Mouse (Mus musculus) neural tube, embryonic 11.5 days (tissue): Measurements from ENCODE around the gene 4921507P07Rik. TPM values are rescaled to one million over a fixed set of nuclear protein-coding genes. Genes with fewer than 3 reads are reported as not detected.
"Not testable (repeated sequence)": the region's sequence is repeated elsewhere in the genome, so short reads cannot be mapped to it uniquely, and the experiment has no call there.

Experiments
- ATAC-seq: fragments of 200-750 bp; cut with Nextera tagmentation; 2 replicates; pipeline ENCODE4 v1.8.0; 2017; ENCODE audit warnings: moderate number of reproducible peaks, mild to moderate bottlenecking, moderate TSS enrichment, moderate library complexity; ENCODE audit not compliant: insufficient read depth, low FRiP score, low TSS enrichment
- DNase-seq: peaks from one replicate; pipeline ENCODE4 v3.0.0-alpha.2; 2015; ENCODE audit warnings: low spot score
- H3K27ac ChIP-seq: fragments of 300-500 bp; sonication (generic); 2 replicates; pipeline ENCODE4 v1.5.1; 2014; ENCODE audit warnings: low read depth, mild to moderate bottlenecking, low read length
- H3K27me3 ChIP-seq: fragments of 300-500 bp; sonication (generic); 2 replicates; pipeline ENCODE4 v1.6.1; 2014; ENCODE audit warnings: mild to moderate bottlenecking, low read length, mixed read lengths; ENCODE audit not compliant: control insufficient read depth, insufficient read depth
- H3K36me3 ChIP-seq: fragments of 300-500 bp; sonication (generic); 2 replicates; pipeline ENCODE4 v1.6.1; 2014; ENCODE audit warnings: mild to moderate bottlenecking, low read length, moderate library complexity, mixed read lengths; ENCODE audit not compliant: control insufficient read depth, insufficient read depth
- H3K4me1 ChIP-seq: fragments of 300-500 bp; sonication (generic); 2 replicates; pipeline ENCODE4 v1.6.1; 2014; ENCODE audit warnings: low read length, mixed read lengths; ENCODE audit not compliant: control insufficient read depth, insufficient read depth
- H3K4me2 ChIP-seq: fragments of 300-500 bp; sonication (generic); 2 replicates; pipeline ENCODE4 v1.6.1; 2014; ENCODE audit warnings: low read depth, mild to moderate bottlenecking, moderate library complexity
- H3K4me3 ChIP-seq: fragments of 300-500 bp; sonication (generic); 2 replicates; pipeline ENCODE4 v1.5.1; 2014; ENCODE audit warnings: low read depth, low read length
- H3K9ac ChIP-seq: fragments of 300-500 bp; sonication (generic); 2 replicates; pipeline ENCODE4 v1.6.1; 2014; ENCODE audit warnings: mild to moderate bottlenecking, low read length
- H3K9me3 ChIP-seq: fragments of 300-500 bp; sonication (generic); 2 replicates; pipeline ENCODE4 v1.6.1; 2016; ENCODE audit warnings: low read length; ENCODE audit not compliant: control insufficient read depth
- WGBS: fragments of 180-500 bp; shearing (Covaris S2); extraction: QIAGEN DNeasy Blood & Tissue Kit; methylation state at CpG from one replicate; pipeline ENCODE4 v1.1.7; 2014; 5-methylcytosine and 5-hydroxymethylcytosine counted together
- polyA plus RNA-seq: library from polyadenylated mRNA; unstranded; fragments of >200 nt; fragmentation: Nextera tagmentation; extraction: Ambion mirVana; gene quantifications from 2 replicates; pipeline ENCODE4 v1.2.1, GENCODE M21; 2014

4921507P07Rik gene
- polyA plus RNA-seq, 1 experiment from 2014 or later = 1.0 TPM

DNA sequence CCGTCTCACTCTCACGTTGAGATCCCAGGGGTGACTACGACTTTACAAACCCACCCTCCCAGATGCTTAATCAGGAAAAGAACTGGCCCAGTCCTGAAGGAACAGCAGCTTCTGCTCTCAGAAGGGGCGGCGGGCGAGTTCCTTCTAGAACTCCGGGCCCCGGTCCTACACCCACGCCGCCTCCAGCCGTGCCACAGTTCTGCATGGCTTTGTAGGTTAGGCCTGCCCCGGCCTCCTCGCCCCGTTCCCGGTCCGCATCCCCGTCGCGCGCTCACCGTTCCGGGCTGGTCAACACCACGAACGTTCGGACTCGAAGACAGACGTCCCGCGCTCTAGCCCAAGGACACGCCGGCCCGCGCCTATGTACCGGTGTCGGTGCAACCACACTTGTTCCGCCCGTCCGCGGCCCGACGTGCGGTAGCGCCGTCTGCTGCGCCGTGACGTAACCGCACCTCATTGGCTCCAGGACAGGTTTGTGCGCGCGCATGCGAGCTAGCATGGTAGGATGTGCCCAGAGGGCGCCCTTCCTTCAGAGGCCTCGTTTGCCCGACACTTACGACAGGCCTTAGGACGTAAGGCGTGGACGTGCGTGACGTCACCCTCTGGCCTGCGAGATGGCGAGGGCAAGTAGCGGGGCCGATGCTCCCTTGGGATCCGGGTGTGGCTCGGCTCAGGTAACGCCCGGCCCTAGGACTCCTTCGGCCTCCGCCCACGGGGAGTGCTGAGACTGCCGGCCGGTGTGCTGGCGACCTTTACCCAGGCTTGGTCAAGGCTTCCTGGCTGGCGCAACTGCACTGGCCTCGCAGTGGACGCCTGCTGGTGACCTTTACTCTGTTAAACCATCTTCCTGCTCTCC, 30.1 kb downstream of the 4921507P07Rik start, which contains the start of gene Cycs:
Cycs (minus strand) TSS at position 398 of the 856 bp plus-strand sequence.
- Histone ChIP-seq H3K9me3 (no peaks in the 10 kb centered on the region), H3K4me1 (no peaks in the 10 kb centered on the region; the same call in 1 of the 2 replicates), H3K4me3 (peak within 1 kb of the TSS; percentile 82), H3K9ac (peak within 1 kb of the TSS; percentile 85), H3K27me3 (no peaks in the 10 kb centered on the region), H3K27ac (peak within 1 kb of the TSS; percentile 58; the same call in 1 of the 2 replicates), H3K4me2 (peak within 1 kb of the TSS; percentile 90), H3K36me3 (no peaks in the 10 kb centered on the region)
- DNase-seq = peak; percentile 100
- under 1% methylated on average over 78 of the region's 78 CpGs for WGBS
- ATAC-seq = peak; percentile 99

DNA sequence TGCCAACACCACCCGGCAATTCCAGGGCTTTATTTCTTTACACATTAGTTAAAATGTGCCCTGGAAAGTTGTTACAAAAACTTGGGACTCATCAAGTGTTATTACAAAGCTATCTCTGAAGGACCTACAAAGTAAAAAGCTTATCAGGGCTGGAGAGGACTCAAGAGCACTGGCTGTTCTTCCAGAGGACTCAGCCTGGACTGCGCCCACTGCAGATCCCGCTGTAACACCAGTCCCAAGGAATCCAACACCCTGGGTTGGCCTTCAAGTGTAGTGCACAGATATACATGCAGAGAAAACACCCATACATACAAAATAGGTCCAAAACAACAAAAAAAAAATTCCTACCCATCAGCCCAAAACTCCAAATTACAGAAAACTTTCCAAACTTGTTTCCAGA, 32.8 kb downstream of the 4921507P07Rik start:
- 96% methylated on average over 3 of the region's 3 CpGs for WGBS

DNA sequence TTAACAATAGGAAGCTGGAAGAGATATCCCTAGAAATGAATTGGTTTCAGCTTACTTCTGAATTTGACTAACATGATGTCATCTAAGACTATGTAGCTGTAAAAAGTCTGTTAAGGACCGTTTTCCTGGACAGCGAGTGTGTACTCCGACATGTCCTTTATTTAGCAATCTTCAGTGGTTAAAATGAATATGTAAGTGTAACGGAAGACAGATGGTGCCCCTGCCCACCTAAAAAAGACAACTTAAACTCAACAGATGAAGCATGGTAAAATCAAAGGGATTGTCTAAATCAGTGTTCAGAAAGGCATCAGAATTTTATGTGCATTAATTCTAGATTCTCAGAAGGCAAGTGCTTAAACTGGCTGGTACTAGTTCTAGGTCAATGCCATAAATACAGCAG, 34.0 kb downstream of the 4921507P07Rik start:
- ATAC-seq = no peak
- Histone ChIP-seq H3K9ac (no peak overlapping the region), H3K4me1 (no peaks in the 10 kb centered on the region; the same call in 1 of the 2 replicates), H3K27ac (no peak overlapping the region), H3K27me3 (no peaks in the 10 kb centered on the region), H3K4me2 (no peak overlapping the region), H3K4me3 (no peak overlapping the region), H3K36me3 (no peaks in the 10 kb centered on the region), H3K9me3 (no peaks in the 10 kb centered on the region)
- 97% methylated on average over 4 of the region's 4 CpGs for WGBS
- no peak for DNase-seq

More for the DNA sequence above, 32.8 kb downstream of the 4921507P07Rik start:
- no peaks in the 10 kb centered on the region for H3K27me3 ChIP-seq
- DNase-seq (no peak), ATAC-seq (no peak)
- H3K36me3 ChIP-seq = no peaks in the 10 kb centered on the region
- no peak overlapping the region for H3K27ac ChIP-seq
- H3K4me1 ChIP-seq = no peaks in the 10 kb centered on the region; the same call in 1 of the 2 replicates
- H3K4me2 ChIP-seq = no peak overlapping the region
- no peaks in the 10 kb centered on the region for H3K9me3 ChIP-seq
- H3K9ac ChIP-seq = no peak overlapping the region
- no peak overlapping the region for H3K4me3 ChIP-seq

DNA sequence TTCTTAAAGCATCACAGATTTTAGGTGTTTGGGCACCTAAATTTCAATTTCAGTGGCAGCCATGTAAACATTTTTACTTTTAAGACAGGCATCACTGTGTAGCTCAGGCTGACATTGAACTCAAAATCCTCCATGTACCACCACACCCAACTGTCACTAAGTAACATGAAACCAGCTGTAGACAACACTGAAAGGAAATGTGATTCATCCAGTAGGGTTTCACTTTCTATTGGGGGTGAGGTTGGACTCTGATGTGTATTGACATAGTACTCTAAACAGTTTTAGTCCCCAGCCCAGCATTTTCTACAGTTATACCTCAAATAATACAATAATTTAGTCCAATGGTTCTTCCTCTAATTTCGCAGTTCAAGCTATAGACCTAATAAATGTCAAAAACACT, 35.7 kb downstream of the 4921507P07Rik start:
- Histone ChIP-seq H3K4me1 (no peaks in the 10 kb centered on the region; the same call in 1 of the 2 replicates), H3K9ac (no peak overlapping the region), H3K27me3 (no peaks in the 10 kb centered on the region), H3K36me3 (no peaks in the 10 kb centered on the region), H3K9me3 (no peaks in the 10 kb centered on the region), H3K4me3 (no peak overlapping the region), H3K4me2 (no peak overlapping the region), H3K27ac (no peak overlapping the region)
- ATAC-seq = no peak
- DNase-seq = no peak
- 94% methylated on average over 1 of the region's 1 CpGs for WGBS

DNA sequence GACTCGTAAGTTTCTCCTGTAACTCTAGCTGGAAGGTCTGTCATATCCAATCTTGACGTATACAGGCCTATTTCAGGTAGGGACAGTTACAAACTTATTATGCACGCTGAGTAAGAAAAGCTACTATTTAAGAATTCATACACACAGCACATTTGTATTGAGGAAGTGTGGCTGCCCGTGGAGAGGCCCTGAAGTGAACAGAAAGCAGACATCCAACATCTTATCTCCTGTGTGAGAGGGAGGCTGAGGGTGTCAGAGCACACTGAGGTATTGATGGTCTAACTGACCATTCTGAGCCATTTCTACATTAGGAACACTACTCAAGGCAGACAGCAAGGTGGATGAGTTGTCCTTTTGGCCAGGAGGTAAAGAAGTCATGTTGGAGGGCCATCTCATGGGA, 37.6 kb downstream of the 4921507P07Rik start:
- ATAC-seq (no peak), DNase-seq (no peak)
- Histone ChIP-seq H3K4me3 (no peak overlapping the region), H3K9me3 (no peaks in the 10 kb centered on the region), H3K9ac (no peak overlapping the region), H3K27ac (no peak overlapping the region), H3K36me3 (no peaks in the 10 kb centered on the region), H3K27me3 (no peaks in the 10 kb centered on the region), H3K4me1 (no peaks in the 10 kb centered on the region), H3K4me2 (no peak overlapping the region)
- 84% methylated on average over 4 of the region's 4 CpGs for WGBS

DNA sequence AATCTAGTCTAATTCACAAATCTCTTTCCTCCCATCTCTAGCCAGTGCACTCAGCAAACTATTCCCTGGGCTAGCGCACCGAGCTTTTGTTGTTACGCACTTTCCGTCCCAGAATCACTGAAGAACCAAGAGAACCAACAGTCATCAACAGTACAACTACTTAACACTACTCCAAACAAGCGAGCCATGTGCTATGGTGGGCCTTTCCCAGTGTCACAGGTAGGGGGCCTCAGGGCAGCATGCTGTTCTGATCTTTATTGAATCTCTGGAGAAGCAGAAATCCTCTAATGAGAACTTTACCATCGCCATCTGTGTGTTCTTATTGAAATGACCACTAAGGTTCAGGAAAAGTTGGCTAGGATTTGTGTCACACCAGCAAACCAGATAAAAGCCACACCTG, 38.9 kb downstream of the 4921507P07Rik start:
- no peaks in the 10 kb centered on the region for H3K27me3 ChIP-seq
- WGBS = 90% methylated on average over 6 of the region's 6 CpGs

DNA sequence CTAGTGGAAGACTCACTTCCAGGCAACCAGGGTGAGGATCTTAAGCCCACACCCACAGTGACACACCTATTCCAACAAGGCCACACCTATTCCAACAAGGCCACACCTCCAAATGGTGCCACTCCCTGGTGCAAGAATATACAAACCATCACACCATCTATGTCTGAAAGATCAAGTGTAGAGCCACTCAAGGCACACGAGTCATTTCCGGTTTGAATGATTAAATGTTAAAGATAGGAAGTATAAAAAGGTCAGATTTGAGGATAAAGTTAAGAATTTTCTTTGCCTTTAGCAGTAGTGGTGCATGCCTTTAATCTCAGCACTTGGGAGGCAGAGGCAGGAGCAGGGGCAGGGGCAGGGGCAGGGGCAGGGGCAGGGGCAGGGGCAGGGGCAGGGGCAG, 42.2 kb downstream of the 4921507P07Rik start:
- not testable (repeated sequence) for H3K9me3 ChIP-seq, DNase-seq, H3K9ac ChIP-seq, H3K4me2 ChIP-seq, H3K36me3 ChIP-seq, H3K27me3 ChIP-seq, H3K27ac ChIP-seq, ATAC-seq, H3K4me1 ChIP-seq, H3K4me3 ChIP-seq
- 93% methylated on average over 2 of the region's 2 CpGs for WGBS

More for the DNA sequence above, 38.9 kb downstream of the 4921507P07Rik start:
- no peak overlapping the region for H3K27ac ChIP-seq
- H3K4me3 ChIP-seq = no peak overlapping the region
- H3K9me3 ChIP-seq = no peaks in the 10 kb centered on the region
- no peak overlapping the region for H3K9ac ChIP-seq
- no peaks in the 10 kb centered on the region for H3K36me3 ChIP-seq
- ATAC-seq = no peak
- DNase-seq = no peak
- H3K4me1 ChIP-seq = no peaks in the 10 kb centered on the region
- H3K4me2 ChIP-seq = no peak overlapping the region

DNA sequence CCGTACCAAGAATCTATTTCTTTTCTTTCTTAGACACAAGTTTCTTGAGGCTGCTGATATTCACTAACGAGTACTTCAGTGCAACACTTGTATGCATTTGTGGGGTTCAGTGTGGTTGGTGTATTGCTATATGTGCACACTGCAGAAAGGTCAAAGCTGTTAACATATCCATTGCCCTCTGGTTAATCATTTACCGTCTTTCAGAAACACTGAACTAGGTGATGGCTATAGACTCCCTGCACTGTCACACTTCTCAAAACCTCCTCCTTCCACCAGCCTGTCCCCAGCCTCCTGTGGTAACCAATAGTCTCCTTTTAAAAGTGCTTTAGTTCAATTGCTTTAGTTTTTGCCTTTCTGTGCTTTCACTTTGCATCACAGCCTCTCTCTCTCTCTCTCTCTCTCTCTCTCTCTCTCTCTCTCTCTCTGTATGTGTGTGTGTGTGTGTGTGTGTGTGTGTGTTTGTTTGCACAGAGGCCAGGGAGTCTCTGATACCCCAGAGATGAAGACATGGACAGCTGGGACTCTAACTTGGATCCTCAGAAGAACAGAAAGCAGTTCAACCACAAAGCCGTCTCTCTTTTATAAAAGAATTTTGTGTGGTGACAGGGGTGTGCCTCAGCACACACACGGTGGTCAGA, 43.4 kb downstream of the 4921507P07Rik start:
- no peaks in the 10 kb centered on the region for H3K36me3 ChIP-seq
- H3K27ac ChIP-seq = no peak overlapping the region
- 79% methylated on average over 5 of the region's 5 CpGs for WGBS
- no peak overlapping the region for H3K4me2 ChIP-seq
- no peaks in the 10 kb centered on the region for H3K27me3 ChIP-seq
- no peaks in the 10 kb centered on the region for H3K4me1 ChIP-seq
- ATAC-seq = no peak
- H3K4me3 ChIP-seq = no peak overlapping the region
- no peak overlapping the region for H3K9ac ChIP-seq
- no peak for DNase-seq
- no peaks in the 10 kb centered on the region for H3K9me3 ChIP-seq
